Mouse (Mus musculus) megakaryocyte, embryonic 14.5 days (primary cell): Measurements from ENCODE around the gene Nalcn. TPM values are rescaled to one million over a fixed set of nuclear protein-coding genes. Genes with fewer than 3 reads are reported as not detected.
"Not testable (repeated sequence)": the region's sequence is repeated elsewhere in the genome, so short reads cannot be mapped to it uniquely, and the experiment has no call there.

Experiments used
- H3K27me3 ChIP-seq: replicated peaks from 2 replicates; pipeline ENCODE3; 2012; ENCODE audit warnings: inconsistent platforms
- H3K36me3 ChIP-seq: replicated peaks from 2 replicates; pipeline ENCODE3; 2012; ENCODE audit warnings: low read length, inconsistent platforms, mixed read lengths
- H3K4me1 ChIP-seq: 2 replicates; pipeline ENCODE4 v1.6.1; 2012; ENCODE audit warnings: inconsistent platforms
- H3K4me3 ChIP-seq: replicated peaks from 2 replicates; pipeline ENCODE3; 2012; ENCODE audit warnings: moderate library complexity, mild to moderate bottlenecking, inconsistent platforms
- H3K9me3 ChIP-seq: 2 replicates; pipeline ENCODE4 v1.6.1; 2012; ENCODE audit warnings: inconsistent platforms
- FLI1 ChIP-seq: IDR thresholded peaks from 2 replicates; pipeline ENCODE4 v1.6.1; 2012; ENCODE audit warnings: low read length, inconsistent platforms, mixed read lengths
- GATA1 ChIP-seq: IDR thresholded peaks from 3 replicates; pipeline ENCODE4 v1.6.1; 2012; ENCODE audit warnings: mixed read lengths, low read length, inconsistent platforms, borderline replicate concordance
- polyA plus RNA-seq: library from polyadenylated mRNA; stranded (reverse); fragments of >175 nt; gene quantifications from 2 replicates; pipeline ENCODE4 v1.2.3, GENCODE M21; 2012; ENCODE audit warnings: low replicate concordance; ENCODE audit not compliant: insufficient read depth

Nalcn gene
- polyA plus RNA-seq, result 0.83 TPM in 1 of 2 replicates, not detected in the other

GRCm38 (mm10) chr14:123626501-123627179, at the start of gene Nalcn:
Gene Nalcn, minus strand, starts transcription at chr14:123627144.
- Histone ChIP-seq H3K9me3 (peaks cover 8% of the 10 kb centered on the region; the same call in 1 of the 2 replicates), H3K36me3 (no peaks in the 10 kb centered on the region), H3K27me3 (peaks cover 11% of the 10 kb centered on the region), H3K4me3 (no peak within 1 kb of the TSS), H3K4me1 (no peaks in the 10 kb centered on the region)
- TF ChIP-seq GATA1, result no peak
- no peak for TF ChIP-seq FLI1

GRCm38 (mm10) chr14:123671076-123671475, 44.1 kb upstream of the Nalcn start:
- H3K4me3 ChIP-seq, H3K4me1 ChIP-seq, H3K27me3 ChIP-seq, H3K9me3 ChIP-seq, H3K36me3 ChIP-seq: not testable (repeated sequence)

GRCm38 (mm10) chr14:123664451-123664850, 37.5 kb upstream of the Nalcn start:
- H3K27me3 ChIP-seq, result no peaks in the 10 kb centered on the region
- no peak overlapping the region for H3K4me3 ChIP-seq
- peaks cover 7% of the 10 kb centered on the region; the same call in 1 of the 2 replicates for H3K9me3 ChIP-seq
- no peaks in the 10 kb centered on the region for H3K4me1 ChIP-seq
- H3K36me3 ChIP-seq, result no peaks in the 10 kb centered on the region
- no peak for TF ChIP-seq GATA1
- no peak for TF ChIP-seq FLI1

- H3K9me3 ChIP-seq, result peaks cover 7% of the 10 kb centered on the region; the same call in 1 of the 2 replicates
- no peak overlapping the region for H3K4me3 ChIP-seq
- TF ChIP-seq GATA1, result no peak
- no peak for TF ChIP-seq FLI1
- H3K27me3 ChIP-seq, result no peaks in the 10 kb centered on the region
- H3K36me3 ChIP-seq, result no peaks in the 10 kb centered on the region
- no peaks in the 10 kb centered on the region for H3K4me1 ChIP-seq
Measured at GRCm38 (mm10) chr14:123663206-123663605, 36.3 kb upstream of the Nalcn start.

GRCm38 (mm10) chr14:123662386-123662785, 35.4 kb upstream of the Nalcn start:
- H3K9me3 ChIP-seq, result peaks cover 7% of the 10 kb centered on the region; the same call in 1 of the 2 replicates
- no peaks in the 10 kb centered on the region for H3K36me3 ChIP-seq
- H3K4me1 ChIP-seq, result no peaks in the 10 kb centered on the region
- TF ChIP-seq FLI1, result no peak
- no peak for TF ChIP-seq GATA1
- H3K27me3 ChIP-seq, result no peaks in the 10 kb centered on the region
- H3K4me3 ChIP-seq, result no peak overlapping the region

- H3K4me3 ChIP-seq, result no peak overlapping the region
- H3K36me3 ChIP-seq, result no peaks in the 10 kb centered on the region
- H3K27me3 ChIP-seq, result no peaks in the 10 kb centered on the region
- H3K9me3 ChIP-seq, result peaks cover 7% of the 10 kb centered on the region; the same call in 1 of the 2 replicates
- H3K4me1 ChIP-seq, result no peaks in the 10 kb centered on the region
- TF ChIP-seq GATA1 (no peak), FLI1 (no peak)
Measured at GRCm38 (mm10) chr14:123661091-123661491, 34.1 kb upstream of the Nalcn start.

GRCm38 (mm10) chr14:123659921-123660385, 33.0 kb upstream of the Nalcn start, which contains the start of gene Itgbl1:
Gene Itgbl1, plus strand, starts transcription at chr14:123659971.
- Histone ChIP-seq H3K4me3 (no peak within 1 kb of the TSS), H3K36me3 (no peaks in the 10 kb centered on the region), H3K9me3 (peaks cover 7% of the 10 kb centered on the region; the same call in 1 of the 2 replicates), H3K27me3 (no peaks in the 10 kb centered on the region), H3K4me1 (no peaks in the 10 kb centered on the region)
- TF ChIP-seq GATA1 (no peak), FLI1 (no peak)

GRCm38 (mm10) chr14:123627180-123627562, 227 bp upstream of the Nalcn start:
- H3K27me3 ChIP-seq, result peaks cover 11% of the 10 kb centered on the region
- H3K9me3 ChIP-seq, result peaks cover 8% of the 10 kb centered on the region; the same call in 1 of the 2 replicates
- TF ChIP-seq GATA1 (no peak), FLI1 (no peak)
- no peak overlapping the region for H3K4me3 ChIP-seq
- H3K4me1 ChIP-seq, result no peaks in the 10 kb centered on the region
- no peaks in the 10 kb centered on the region for H3K36me3 ChIP-seq

GRCm38 (mm10) chr14:123622969-123623368, 4.0 kb downstream of the Nalcn start:
- TF ChIP-seq GATA1 (no peak), FLI1 (no peak)
- Histone ChIP-seq H3K4me1 (no peaks in the 10 kb centered on the region), H3K9me3 (peaks cover 8% of the 10 kb centered on the region; the same call in 1 of the 2 replicates)

GRCm38 (mm10) chr14:123595265-123595664, 31.7 kb downstream of the Nalcn start:
- H3K4me1 ChIP-seq, result no peaks in the 10 kb centered on the region
- no peaks in the 10 kb centered on the region for H3K27me3 ChIP-seq
- TF ChIP-seq GATA1, result no peak
- TF ChIP-seq FLI1, result no peak
- H3K4me3 ChIP-seq, result no peak overlapping the region
- no peaks in the 10 kb centered on the region for H3K36me3 ChIP-seq
- H3K9me3 ChIP-seq, result no peaks in the 10 kb centered on the region

More at GRCm38 (mm10) chr14:123622969-123623368, 4.0 kb downstream of the Nalcn start:
- no peak overlapping the region for H3K4me3 ChIP-seq
- H3K36me3 ChIP-seq, result no peaks in the 10 kb centered on the region
- H3K27me3 ChIP-seq, result peaks cover 11% of the 10 kb centered on the region
